Mouse (Mus musculus): ENCODE measurements around the gene Rab11fip5. TPM values are rescaled to one million over a fixed set of nuclear protein-coding genes. Genes with fewer than 3 reads are reported as not detected.
A peak's percentile ranks its signal among the peaks of the same experiment; 100 is the strongest.

Gene Rab11fip5
- 15.1 and 15.2 TPM in 2 replicates for polyA plus RNA-seq (2015; fragmentation: Nextera tagmentation; extraction: Ambion mirVana)

- Histone ChIP-seq H3K9me3 (no peaks in the 10 kb centered on the region), H3K4me1 (peaks cover 28% of the 10 kb centered on the region), H3K27me3 (no peaks in the 10 kb centered on the region), H3K27ac (replicated peaks) (peak within 1 kb of the TSS; percentile 73), H3K9ac (replicated peaks) (peak within 1 kb of the TSS; percentile 87), H3K4me2 (replicated peaks) (peak within 1 kb of the TSS; percentile 76), H3K4me3 (peak within 1 kb of the TSS; percentile 75), H3K36me3 (no peaks in the 10 kb centered on the region)
- ATAC-seq (replicated peaks), result peak; percentile 55
- under 1% methylated on average over 80 of the region's 80 CpGs for WGBS
Observed at GRCm38 (mm10) chr6:85373951-85374733, at the start of gene Rab11fip5. TSS of gene Rab11fip5 (minus strand) at chr6:85374634.

GRCm38 (mm10) chr6:85423836-85424379 lies 49.5 kb upstream of the Rab11fip5 start, which contains the start of gene Noto:
TSS of gene Noto (plus strand) at chr6:85423886.
- Histone ChIP-seq H3K27me3 (no peaks in the 10 kb centered on the region), H3K4me1 (no peaks in the 10 kb centered on the region), H3K36me3 (no peaks in the 10 kb centered on the region), H3K27ac (replicated peaks) (no peak within 1 kb of the TSS), H3K9me3 (no peaks in the 10 kb centered on the region), H3K4me3 (no peak within 1 kb of the TSS), H3K9ac (replicated peaks) (no peak within 1 kb of the TSS), H3K4me2 (replicated peaks) (no peak within 1 kb of the TSS)
- ATAC-seq (replicated peaks), result no peak
- 14% methylated on average over 28 of the region's 28 CpGs for WGBS

- 90% methylated on average over 2 of the region's 2 CpGs for WGBS
- no peak for ATAC-seq (replicated peaks)
- no peak overlapping the region for H3K4me2 ChIP-seq (replicated peaks)
Observed at GRCm38 (mm10) chr6:85419150-85419549, 44.7 kb upstream of the Rab11fip5 start.

GRCm38 (mm10) chr6:85415829-85416228 lies 41.4 kb upstream of the Rab11fip5 start:
- ATAC-seq (replicated peaks), result no peak
- no peaks in the 10 kb centered on the region for H3K27me3 ChIP-seq
- H3K4me3 ChIP-seq, result no peak overlapping the region
- H3K9ac ChIP-seq (replicated peaks), result no peak overlapping the region
- no peaks in the 10 kb centered on the region for H3K4me1 ChIP-seq
- no peak overlapping the region for H3K4me2 ChIP-seq (replicated peaks)
- H3K27ac ChIP-seq (replicated peaks), result no peak overlapping the region
- H3K36me3 ChIP-seq, result no peaks in the 10 kb centered on the region
- H3K9me3 ChIP-seq, result no peaks in the 10 kb centered on the region
- 69% methylated on average over 3 of the region's 3 CpGs for WGBS

More at GRCm38 (mm10) chr6:85419150-85419549, 44.7 kb upstream of the Rab11fip5 start:
- H3K9ac ChIP-seq (replicated peaks), result no peak overlapping the region
- no peaks in the 10 kb centered on the region for H3K9me3 ChIP-seq
- no peaks in the 10 kb centered on the region for H3K36me3 ChIP-seq
- no peak overlapping the region for H3K27ac ChIP-seq (replicated peaks)
- H3K4me1 ChIP-seq, result no peaks in the 10 kb centered on the region
- H3K4me3 ChIP-seq, result no peak overlapping the region
- H3K27me3 ChIP-seq, result no peaks in the 10 kb centered on the region

- Histone ChIP-seq H3K4me1 (peaks cover 5% of the 10 kb centered on the region), H3K4me3 (no peak overlapping the region), H3K27me3 (peaks cover 32% of the 10 kb centered on the region), H3K9me3 (no peaks in the 10 kb centered on the region), H3K27ac (replicated peaks) (no peak overlapping the region), H3K9ac (replicated peaks) (no peak overlapping the region), H3K36me3 (no peaks in the 10 kb centered on the region), H3K4me2 (replicated peaks) (no peak overlapping the region)
- ATAC-seq (replicated peaks), result peak; percentile 88
- 11% methylated on average over 13 of the region's 13 CpGs for WGBS
Observed at GRCm38 (mm10) chr6:85410771-85411273, 36.4 kb upstream of the Rab11fip5 start.

- peak overlapping the region; percentile 40 for H3K4me2 ChIP-seq (replicated peaks)
- no peak for ATAC-seq (replicated peaks)
Observed at GRCm38 (mm10) chr6:85409003-85409402, 34.6 kb upstream of the Rab11fip5 start.

GRCm38 (mm10) chr6:85403039-85403438 lies 28.6 kb upstream of the Rab11fip5 start:
- no peak overlapping the region for H3K4me3 ChIP-seq
- no peaks in the 10 kb centered on the region for H3K9me3 ChIP-seq
- H3K36me3 ChIP-seq, result no peaks in the 10 kb centered on the region
- no peak overlapping the region for H3K4me2 ChIP-seq (replicated peaks)
- peak overlapping the region; percentile 68 for H3K27ac ChIP-seq (replicated peaks)
- peaks cover 6% of the 10 kb centered on the region for H3K27me3 ChIP-seq
- 52% methylated on average over 10 of the region's 10 CpGs for WGBS
- ATAC-seq (replicated peaks), result no peak; the same call in 1 of the 2 replicates
- H3K4me1 ChIP-seq, result peaks cover 10% of the 10 kb centered on the region
- H3K9ac ChIP-seq (replicated peaks), result no peak overlapping the region

More at GRCm38 (mm10) chr6:85409003-85409402, 34.6 kb upstream of the Rab11fip5 start:
- peak overlapping the region; percentile 24 for H3K4me3 ChIP-seq
- peaks cover 32% of the 10 kb centered on the region for H3K27me3 ChIP-seq
- no peaks in the 10 kb centered on the region for H3K9me3 ChIP-seq
- 2% methylated on average over 31 of the region's 31 CpGs for WGBS
- peak overlapping the region; percentile 39 for H3K9ac ChIP-seq (replicated peaks)
- no peak overlapping the region for H3K27ac ChIP-seq (replicated peaks)
- no peaks in the 10 kb centered on the region for H3K36me3 ChIP-seq
- peaks cover 5% of the 10 kb centered on the region for H3K4me1 ChIP-seq

GRCm38 (mm10) chr6:85402613-85403012 lies 28.2 kb upstream of the Rab11fip5 start:
- Histone ChIP-seq H3K4me3 (no peak overlapping the region), H3K36me3 (no peaks in the 10 kb centered on the region), H3K27me3 (peaks cover 3% of the 10 kb centered on the region), H3K9me3 (no peaks in the 10 kb centered on the region), H3K4me1 (peaks cover 10% of the 10 kb centered on the region), H3K9ac (replicated peaks) (no peak overlapping the region), H3K4me2 (replicated peaks) (no peak overlapping the region), H3K27ac (replicated peaks) (peak overlapping the region; percentile 68; the same call in 1 of the 2 replicates)
- 42% methylated on average over 2 of the region's 2 CpGs for WGBS
- no peak for ATAC-seq (replicated peaks)

GRCm38 (mm10) chr6:85399715-85400114 lies 25.3 kb upstream of the Rab11fip5 start:
- ATAC-seq (replicated peaks), result peak; percentile 81
- 26% methylated on average over 5 of the region's 5 CpGs for WGBS
- H3K4me3 ChIP-seq, result no peak overlapping the region
- peaks cover 10% of the 10 kb centered on the region for H3K4me1 ChIP-seq
- no peak overlapping the region for H3K4me2 ChIP-seq (replicated peaks)
- H3K27ac ChIP-seq (replicated peaks), result 0 out of 2 replicates have a peak overlapping the region, but pooled peaks have one; percentile 45
- no peaks in the 10 kb centered on the region for H3K36me3 ChIP-seq
- no peaks in the 10 kb centered on the region for H3K9me3 ChIP-seq
- H3K9ac ChIP-seq (replicated peaks), result no peak overlapping the region
- H3K27me3 ChIP-seq, result no peaks in the 10 kb centered on the region

- H3K4me1 ChIP-seq, result peaks cover 6% of the 10 kb centered on the region
- H3K9ac ChIP-seq (replicated peaks), result no peak overlapping the region
- H3K27me3 ChIP-seq, result no peaks in the 10 kb centered on the region
- H3K4me2 ChIP-seq (replicated peaks), result no peak overlapping the region
- no peaks in the 10 kb centered on the region for H3K9me3 ChIP-seq
- H3K27ac ChIP-seq (replicated peaks), result no peak overlapping the region
- H3K36me3 ChIP-seq, result no peaks in the 10 kb centered on the region
- ATAC-seq (replicated peaks), result no peak
- WGBS, result 17% methylated on average over 1 of the region's 1 CpGs
- no peak overlapping the region for H3K4me3 ChIP-seq
Observed at GRCm38 (mm10) chr6:85397165-85397564, 22.7 kb upstream of the Rab11fip5 start.

- no peak overlapping the region for H3K27ac ChIP-seq (replicated peaks)
- H3K4me1 ChIP-seq, result peaks cover 6% of the 10 kb centered on the region
- H3K9ac ChIP-seq (replicated peaks), result no peak overlapping the region
- H3K9me3 ChIP-seq, result no peaks in the 10 kb centered on the region
- ATAC-seq (replicated peaks), result no peak
- H3K4me3 ChIP-seq, result no peak overlapping the region
- WGBS, result 88% methylated on average over 2 of the region's 2 CpGs
- H3K36me3 ChIP-seq, result no peaks in the 10 kb centered on the region
- no peak overlapping the region for H3K4me2 ChIP-seq (replicated peaks)
- no peaks in the 10 kb centered on the region for H3K27me3 ChIP-seq
Observed at GRCm38 (mm10) chr6:85395360-85395759, 20.9 kb upstream of the Rab11fip5 start.

- no peak overlapping the region for H3K4me3 ChIP-seq
- no peak for ATAC-seq (replicated peaks)
- H3K36me3 ChIP-seq, result no peaks in the 10 kb centered on the region
- WGBS, result 18% methylated on average over 5 of the region's 7 CpGs
- no peaks in the 10 kb centered on the region for H3K9me3 ChIP-seq
- no peak overlapping the region for H3K4me2 ChIP-seq (replicated peaks)
- no peak overlapping the region for H3K9ac ChIP-seq (replicated peaks)
- no peaks in the 10 kb centered on the region for H3K27me3 ChIP-seq
- no peak overlapping the region for H3K27ac ChIP-seq (replicated peaks)
- H3K4me1 ChIP-seq, result no peaks in the 10 kb centered on the region
Observed at GRCm38 (mm10) chr6:85391803-85392202, 17.4 kb upstream of the Rab11fip5 start.

Measured in forebrain, embryonic 15.5 days (tissue).